Mouse (Mus musculus): ENCODE data around the gene Wdr95. TPM values are rescaled to one million over a fixed set of nuclear protein-coding genes. Genes with fewer than 3 reads are reported as not detected.

Gene Wdr95
- polyA plus RNA-seq (2015; fragmentation: Nextera tagmentation; extraction: Ambion mirVana) = 0.06 and 0.11 TPM in 2 replicates

DNA sequence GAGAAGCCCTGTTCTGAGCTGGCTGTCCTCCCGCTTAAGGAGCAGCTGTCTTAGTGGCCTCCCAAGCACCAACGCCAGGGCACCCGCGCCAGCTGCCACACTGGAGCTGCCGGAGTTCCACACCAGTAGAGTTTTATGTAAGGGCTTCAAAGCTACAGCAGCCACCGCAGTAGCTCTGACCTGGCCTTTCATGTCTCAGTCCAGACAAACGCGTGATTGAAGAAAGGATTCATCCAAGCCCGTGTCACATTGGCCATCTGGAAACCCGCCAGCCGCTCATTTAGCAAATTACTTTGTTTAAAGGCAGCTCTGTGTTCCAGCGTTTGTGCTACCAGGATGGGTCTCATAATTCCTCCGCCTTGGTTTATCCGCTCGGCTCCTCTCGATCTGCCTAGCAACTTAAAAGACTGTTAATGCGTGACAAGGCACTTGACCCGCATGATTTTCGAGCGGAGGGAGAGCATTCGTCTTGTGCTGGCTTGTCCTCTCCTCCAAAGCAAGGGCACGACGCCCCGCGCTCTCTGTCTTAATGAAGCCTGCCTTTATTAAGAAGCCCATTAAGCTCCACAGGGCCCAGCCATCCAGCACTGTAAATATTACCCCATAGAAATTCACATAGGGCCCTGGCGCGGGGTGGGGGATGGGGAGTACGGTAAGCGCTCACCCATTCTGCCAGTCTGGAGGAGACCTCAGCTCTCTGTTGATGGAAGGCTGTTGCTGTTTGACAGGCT, at the start of gene Wdr95:
TSS of gene Wdr95 (plus strand) at position 681 of the 731 bp plus-strand sequence.
- no peak within 1 kb of the TSS for H3K4me3 ChIP-seq (ENCODE audit: low read length)
- H3K9ac ChIP-seq (ENCODE audit: low read length) = no peak within 1 kb of the TSS
- no peaks in the 10 kb centered on the region for H3K36me3 ChIP-seq (ENCODE audit: control insufficient read depth, insufficient read depth)
- peaks cover 3% of the 10 kb centered on the region; the same call in 1 of the 2 replicates for H3K9me3 ChIP-seq (replicated peaks; ENCODE audit: control insufficient read depth, low read length)
- 0 out of 2 replicates have a peak, but pooled peaks cover 4% of the 10 kb centered on the region for H3K27me3 ChIP-seq (ENCODE audit: control insufficient read depth, insufficient read depth, low read length)
- H3K27ac ChIP-seq (ENCODE audit: low read length) = no peak within 1 kb of the TSS
- H3K4me2 ChIP-seq (ENCODE audit: low read depth, low read length) = peak within 1 kb of the TSS; percentile 43
- H3K4me1 ChIP-seq (ENCODE audit: control insufficient read depth, insufficient read depth, low read length) = peaks cover 21% of the 10 kb centered on the region
- no peak for ATAC-seq (replicated peaks; ENCODE audit: extremely low read depth, insufficient read depth, low FRiP score)
- WGBS = 46% methylated on average over 29 of the region's 29 CpGs

DNA sequence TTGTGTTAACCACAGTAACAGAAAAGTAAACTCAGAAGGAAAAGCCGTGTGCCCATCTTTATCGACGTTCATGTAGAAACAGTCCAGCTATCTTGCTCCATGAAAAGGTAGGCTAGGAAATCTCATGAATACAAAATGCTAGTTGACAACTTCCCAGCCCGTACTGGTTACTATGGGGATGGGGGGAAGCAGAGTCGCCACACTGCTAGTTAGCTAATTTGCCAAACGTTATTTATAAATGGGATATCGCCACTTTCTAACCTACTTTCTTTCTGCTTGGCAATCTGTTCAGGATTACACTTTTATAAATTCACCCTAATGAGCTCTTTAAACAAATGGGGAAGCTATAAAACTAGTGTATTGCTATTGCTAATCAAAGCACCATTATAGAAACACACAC, 46.6 kb upstream of the Wdr95 start:
- Histone ChIP-seq H3K36me3 (ENCODE audit: control insufficient read depth, insufficient read depth) (no peaks in the 10 kb centered on the region), H3K9me3 (replicated peaks; ENCODE audit: control insufficient read depth, low read length) (no peaks in the 10 kb centered on the region; the same call in 1 of the 2 replicates), H3K4me3 (ENCODE audit: low read length) (no peak overlapping the region), H3K4me2 (ENCODE audit: low read depth, low read length) (no peak overlapping the region), H3K27ac (ENCODE audit: low read length) (no peak overlapping the region), H3K4me1 (ENCODE audit: control insufficient read depth, insufficient read depth, low read length) (no peaks in the 10 kb centered on the region), H3K9ac (ENCODE audit: low read length) (no peak overlapping the region), H3K27me3 (ENCODE audit: control insufficient read depth, insufficient read depth, low read length) (no peaks in the 10 kb centered on the region)
- 87% methylated on average over 7 of the region's 7 CpGs for WGBS
- ATAC-seq (replicated peaks; ENCODE audit: extremely low read depth, insufficient read depth, low FRiP score) = no peak

- H3K36me3 ChIP-seq (ENCODE audit: control insufficient read depth, insufficient read depth) = no peaks in the 10 kb centered on the region
- ATAC-seq (replicated peaks; ENCODE audit: extremely low read depth, insufficient read depth, low FRiP score) = no peak
- no peaks in the 10 kb centered on the region for H3K4me1 ChIP-seq (ENCODE audit: control insufficient read depth, insufficient read depth, low read length)
- no peak overlapping the region for H3K9ac ChIP-seq (ENCODE audit: low read length)
- H3K27me3 ChIP-seq (ENCODE audit: control insufficient read depth, insufficient read depth, low read length) = no peaks in the 10 kb centered on the region
- H3K9me3 ChIP-seq (replicated peaks; ENCODE audit: control insufficient read depth, low read length) = no peaks in the 10 kb centered on the region
- no peak overlapping the region for H3K27ac ChIP-seq (ENCODE audit: low read length)
- H3K4me2 ChIP-seq (ENCODE audit: low read depth, low read length) = no peak overlapping the region
- 65% methylated on average over 12 of the region's 12 CpGs for WGBS
- H3K4me3 ChIP-seq (ENCODE audit: low read length) = no peak overlapping the region
Measured at GRCm38 (mm10) chr5:149483321-149484052, 45.0 kb upstream of the Wdr95 start.

DNA sequence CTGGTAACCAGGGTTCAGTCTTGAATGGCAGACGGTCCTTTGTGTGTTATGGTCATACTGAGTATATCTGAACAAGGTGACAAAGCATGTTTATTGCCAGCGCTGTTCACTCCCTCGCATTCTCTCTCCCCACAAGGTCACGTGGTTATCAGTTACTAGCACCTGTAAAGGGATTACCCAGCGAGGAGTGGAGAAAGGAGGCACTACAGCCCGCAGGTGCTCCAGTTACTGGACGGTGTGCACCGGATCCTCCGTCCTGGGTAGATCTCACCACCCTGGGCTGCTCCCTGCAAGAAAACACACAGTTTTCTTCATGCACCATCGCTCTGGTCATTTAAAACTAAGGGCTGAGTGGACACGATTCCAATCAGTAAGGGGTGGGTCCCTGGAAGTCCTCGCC, 44.2 kb upstream of the Wdr95 start:
- 58% methylated on average over 12 of the region's 12 CpGs for WGBS
- Histone ChIP-seq H3K4me2 (ENCODE audit: low read depth, low read length) (no peak overlapping the region), H3K36me3 (ENCODE audit: control insufficient read depth, insufficient read depth) (no peaks in the 10 kb centered on the region), H3K4me3 (ENCODE audit: low read length) (no peak overlapping the region), H3K27me3 (ENCODE audit: control insufficient read depth, insufficient read depth, low read length) (no peaks in the 10 kb centered on the region), H3K4me1 (ENCODE audit: control insufficient read depth, insufficient read depth, low read length) (no peaks in the 10 kb centered on the region), H3K9ac (ENCODE audit: low read length) (no peak overlapping the region), H3K9me3 (replicated peaks; ENCODE audit: control insufficient read depth, low read length) (no peaks in the 10 kb centered on the region), H3K27ac (ENCODE audit: low read length) (no peak overlapping the region)
- ATAC-seq (replicated peaks; ENCODE audit: extremely low read depth, insufficient read depth, low FRiP score) = no peak

GRCm38 (mm10) chr5:149485447-149485846, 43.0 kb upstream of the Wdr95 start:
- Histone ChIP-seq H3K4me3 (ENCODE audit: low read length) (no peak overlapping the region), H3K27ac (ENCODE audit: low read length) (no peak overlapping the region), H3K27me3 (ENCODE audit: control insufficient read depth, insufficient read depth, low read length) (no peaks in the 10 kb centered on the region), H3K9ac (ENCODE audit: low read length) (no peak overlapping the region), H3K4me1 (ENCODE audit: control insufficient read depth, insufficient read depth, low read length) (no peaks in the 10 kb centered on the region), H3K36me3 (ENCODE audit: control insufficient read depth, insufficient read depth) (no peaks in the 10 kb centered on the region), H3K4me2 (ENCODE audit: low read depth, low read length) (no peak overlapping the region), H3K9me3 (replicated peaks; ENCODE audit: control insufficient read depth, low read length) (no peaks in the 10 kb centered on the region)
- ATAC-seq (replicated peaks; ENCODE audit: extremely low read depth, insufficient read depth, low FRiP score) = no peak
- WGBS = 87% methylated on average over 6 of the region's 6 CpGs

- Histone ChIP-seq H3K9me3 (replicated peaks; ENCODE audit: control insufficient read depth, low read length) (no peaks in the 10 kb centered on the region), H3K4me3 (ENCODE audit: low read length) (no peak overlapping the region), H3K4me1 (ENCODE audit: control insufficient read depth, insufficient read depth, low read length) (no peaks in the 10 kb centered on the region; the same call in 1 of the 2 replicates), H3K27ac (ENCODE audit: low read length) (no peak overlapping the region), H3K9ac (ENCODE audit: low read length) (no peak overlapping the region), H3K27me3 (ENCODE audit: control insufficient read depth, insufficient read depth, low read length) (no peaks in the 10 kb centered on the region), H3K36me3 (ENCODE audit: control insufficient read depth, insufficient read depth) (no peaks in the 10 kb centered on the region), H3K4me2 (ENCODE audit: low read depth, low read length) (no peak overlapping the region)
- 38% methylated on average over 11 of the region's 11 CpGs for WGBS
- no peak; the same call in 1 of the 2 replicates for ATAC-seq (replicated peaks; ENCODE audit: extremely low read depth, insufficient read depth, low FRiP score)
Measured at GRCm38 (mm10) chr5:149488360-149489021, 40.0 kb upstream of the Wdr95 start.

DNA sequence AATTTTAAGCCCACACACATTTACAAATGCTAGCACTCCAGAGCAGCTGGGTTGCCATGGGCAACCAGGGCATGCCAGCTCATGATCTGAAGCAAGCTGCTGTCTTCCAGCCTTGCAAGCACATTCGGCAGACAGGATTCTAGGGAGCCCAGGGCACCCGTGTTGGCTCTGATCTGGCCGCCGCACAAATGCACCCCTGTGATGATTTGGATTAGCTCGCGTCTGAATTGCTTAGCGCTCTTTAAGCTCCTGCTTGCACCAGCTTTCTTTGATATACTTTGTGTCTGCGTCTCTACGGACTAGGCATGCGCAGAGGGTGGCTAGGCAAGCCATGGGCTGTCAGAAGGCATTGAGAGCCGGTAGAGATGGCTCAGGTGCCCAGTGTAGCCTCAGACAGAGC, 39.3 kb upstream of the Wdr95 start:
- ATAC-seq (replicated peaks; ENCODE audit: extremely low read depth, insufficient read depth, low FRiP score) = no peak
- Histone ChIP-seq H3K9me3 (replicated peaks; ENCODE audit: control insufficient read depth, low read length) (no peaks in the 10 kb centered on the region), H3K9ac (ENCODE audit: low read length) (no peak overlapping the region), H3K27me3 (ENCODE audit: control insufficient read depth, insufficient read depth, low read length) (no peaks in the 10 kb centered on the region), H3K4me1 (ENCODE audit: control insufficient read depth, insufficient read depth, low read length) (no peaks in the 10 kb centered on the region; the same call in 1 of the 2 replicates), H3K4me2 (ENCODE audit: low read depth, low read length) (no peak overlapping the region), H3K36me3 (ENCODE audit: control insufficient read depth, insufficient read depth) (no peaks in the 10 kb centered on the region), H3K27ac (ENCODE audit: low read length) (no peak overlapping the region), H3K4me3 (ENCODE audit: low read length) (no peak overlapping the region)
- 75% methylated on average over 11 of the region's 11 CpGs for WGBS

- Histone ChIP-seq H3K9me3 (replicated peaks; ENCODE audit: control insufficient read depth, low read length) (no peaks in the 10 kb centered on the region), H3K9ac (ENCODE audit: low read length) (no peak overlapping the region), H3K27ac (ENCODE audit: low read length) (no peak overlapping the region), H3K4me2 (ENCODE audit: low read depth, low read length) (no peak overlapping the region), H3K4me3 (ENCODE audit: low read length) (no peak overlapping the region), H3K4me1 (ENCODE audit: control insufficient read depth, insufficient read depth, low read length) (no peaks in the 10 kb centered on the region; the same call in 1 of the 2 replicates), H3K27me3 (ENCODE audit: control insufficient read depth, insufficient read depth, low read length) (no peaks in the 10 kb centered on the region), H3K36me3 (ENCODE audit: control insufficient read depth, insufficient read depth) (no peaks in the 10 kb centered on the region)
- no peak for ATAC-seq (replicated peaks; ENCODE audit: extremely low read depth, insufficient read depth, low FRiP score)
- 63% methylated on average over 15 of the region's 15 CpGs for WGBS
Measured at GRCm38 (mm10) chr5:149490275-149490674, 38.2 kb upstream of the Wdr95 start.
